Mouse (Mus musculus): Measurements from ENCODE around the gene Rbms3. TPM values are rescaled to one million over a fixed set of nuclear protein-coding genes. Genes with fewer than 3 reads are reported as not detected.
A peak's percentile ranks its signal among the peaks of the same experiment; 100 is the strongest.

The Rbms3 gene
- polyA plus RNA-seq, 1 experiment from 2014 or later, result 44.5 TPM

- H3K9ac ChIP-seq (ENCODE audit: low read depth, low read length), result no peak overlapping the region
- H3K36me3 ChIP-seq (ENCODE audit: insufficient read depth, low read length), result no peaks in the 10 kb centered on the region
- no peaks in the 10 kb centered on the region for H3K27me3 ChIP-seq (ENCODE audit: insufficient read depth, low read length)
- WGBS, result 40% methylated on average over 16 of the region's 16 CpGs
- H3K9me3 ChIP-seq (replicated peaks; ENCODE audit: low read length), result no peaks in the 10 kb centered on the region
- no peak overlapping the region for H3K4me2 ChIP-seq (ENCODE audit: low read length)
- peak; percentile 37 for DNase-seq (ENCODE audit: low spot score)
- ATAC-seq (replicated peaks; ENCODE audit: low FRiP score, low read depth), result no peak
- peak overlapping the region; percentile 54; the same call in 1 of the 2 replicates for H3K27ac ChIP-seq
- no peak overlapping the region for H3K4me3 ChIP-seq (replicated peaks; ENCODE audit: low read depth, low read length)
- no peaks in the 10 kb centered on the region for H3K4me1 ChIP-seq (replicated peaks; ENCODE audit: insufficient read depth, low read length)
- TF ChIP-seq CTCF (IDR thresholded peaks at IDR 0.05; ENCODE audit: low read depth), result no peak
Observed at GRCm38 (mm10) chr9:116807166-116808081, 822.3 kb downstream of the Rbms3 start.

- Histone ChIP-seq H3K27me3 (ENCODE audit: insufficient read depth, low read length) (no peaks in the 10 kb centered on the region), H3K4me1 (replicated peaks; ENCODE audit: insufficient read depth, low read length) (no peaks in the 10 kb centered on the region), H3K36me3 (ENCODE audit: insufficient read depth, low read length) (no peaks in the 10 kb centered on the region), H3K9ac (ENCODE audit: low read depth, low read length) (no peak overlapping the region), H3K27ac (no peak overlapping the region), H3K4me2 (ENCODE audit: low read length) (no peak overlapping the region), H3K4me3 (replicated peaks; ENCODE audit: low read depth, low read length) (no peak overlapping the region), H3K9me3 (replicated peaks; ENCODE audit: low read length) (no peaks in the 10 kb centered on the region)
- WGBS, result 75% methylated on average over 3 of the region's 3 CpGs
- ATAC-seq (replicated peaks; ENCODE audit: low FRiP score, low read depth) (no peak), DNase-seq (ENCODE audit: low spot score) (no peak)
- TF ChIP-seq CTCF (IDR thresholded peaks at IDR 0.05; ENCODE audit: low read depth), result no peak
Observed at GRCm38 (mm10) chr9:116803292-116803731, 826.4 kb downstream of the Rbms3 start.

- no peaks in the 10 kb centered on the region for H3K4me1 ChIP-seq (replicated peaks; ENCODE audit: insufficient read depth, low read length)
- peak; percentile 45; the same call in 1 of the 2 replicates for TF ChIP-seq CTCF (IDR thresholded peaks at IDR 0.05; ENCODE audit: low read depth)
- no peaks in the 10 kb centered on the region for H3K36me3 ChIP-seq (ENCODE audit: insufficient read depth, low read length)
- WGBS, result 64% methylated on average over 7 of the region's 7 CpGs
- H3K4me2 ChIP-seq (ENCODE audit: low read length), result no peak overlapping the region
- H3K9me3 ChIP-seq (replicated peaks; ENCODE audit: low read length), result no peaks in the 10 kb centered on the region
- no peak overlapping the region for H3K4me3 ChIP-seq (replicated peaks; ENCODE audit: low read depth, low read length)
- ATAC-seq (replicated peaks; ENCODE audit: low FRiP score, low read depth) (no peak), DNase-seq (ENCODE audit: low spot score) (no peak)
- no peaks in the 10 kb centered on the region for H3K27me3 ChIP-seq (ENCODE audit: insufficient read depth, low read length)
- no peak overlapping the region for H3K9ac ChIP-seq (ENCODE audit: low read depth, low read length)
- H3K27ac ChIP-seq, result no peak overlapping the region
Observed at GRCm38 (mm10) chr9:116802602-116803001, 827.1 kb downstream of the Rbms3 start.

GRCm38 (mm10) chr9:116795240-116795955 is 834.3 kb downstream of the Rbms3 start:
- DNase-seq (ENCODE audit: low spot score), result no peak
- no peak for ATAC-seq (replicated peaks; ENCODE audit: low FRiP score, low read depth)
- Histone ChIP-seq H3K4me2 (ENCODE audit: low read length) (no peak overlapping the region), H3K9ac (ENCODE audit: low read depth, low read length) (no peak overlapping the region), H3K9me3 (replicated peaks; ENCODE audit: low read length) (no peaks in the 10 kb centered on the region), H3K4me3 (replicated peaks; ENCODE audit: low read depth, low read length) (no peak overlapping the region), H3K27ac (no peak overlapping the region), H3K36me3 (ENCODE audit: insufficient read depth, low read length) (no peaks in the 10 kb centered on the region), H3K27me3 (ENCODE audit: insufficient read depth, low read length) (no peaks in the 10 kb centered on the region), H3K4me1 (replicated peaks; ENCODE audit: insufficient read depth, low read length) (no peaks in the 10 kb centered on the region)
- no peak for TF ChIP-seq CTCF (IDR thresholded peaks at IDR 0.05; ENCODE audit: low read depth)
- WGBS, result 76% methylated on average over 2 of the region's 2 CpGs

- no peak overlapping the region for H3K27ac ChIP-seq
- no peak for TF ChIP-seq CTCF (IDR thresholded peaks at IDR 0.05; ENCODE audit: low read depth)
- ATAC-seq (replicated peaks; ENCODE audit: low FRiP score, low read depth), result no peak
- no peak overlapping the region for H3K4me3 ChIP-seq (replicated peaks; ENCODE audit: low read depth, low read length)
- no peak for DNase-seq (ENCODE audit: low spot score)
- H3K4me2 ChIP-seq (ENCODE audit: low read length), result no peak overlapping the region
- 0 out of 2 replicates have a peak, but pooled peaks cover 3% of the 10 kb centered on the region for H3K36me3 ChIP-seq (ENCODE audit: insufficient read depth, low read length)
- no peaks in the 10 kb centered on the region for H3K9me3 ChIP-seq (replicated peaks; ENCODE audit: low read length)
- H3K9ac ChIP-seq (ENCODE audit: low read depth, low read length), result no peak overlapping the region
- no peaks in the 10 kb centered on the region for H3K4me1 ChIP-seq (replicated peaks; ENCODE audit: insufficient read depth, low read length)
- no peaks in the 10 kb centered on the region for H3K27me3 ChIP-seq (ENCODE audit: insufficient read depth, low read length)
- WGBS, result 72% methylated on average over 7 of the region's 7 CpGs
Observed at GRCm38 (mm10) chr9:116791850-116792249, 837.9 kb downstream of the Rbms3 start.

Measured in kidney, postnatal 0 days (tissue).